Mouse (Mus musculus) brain, embryonic 14.5 days (tissue): ENCODE measurements at regions not wholly inside any gene's neighbourhood (a gene's known extent, or its start where the extent isn't known, plus 50 kb on each side); places are given as distances from the start of the nearest gene placed in this dataset.

Experiments used
- CTCF ChIP-seq: fragments of 200-500 bp; IDR thresholded peaks from 2 replicates; pipeline ENCODE4 v1.5.1; 2012; ENCODE audit warnings: inconsistent platforms, mild to moderate bottlenecking, moderate library complexity, borderline replicate concordance; ENCODE audit not compliant: insufficient read depth, insufficient read length; ENCODE audit errors: extremely low read depth
- POLR2A ChIP-seq: fragments of 200-500 bp; IDR thresholded peaks from 2 replicates; pipeline ENCODE4 v1.6.1; 2012; ENCODE audit warnings: mild to moderate bottlenecking, inconsistent platforms, borderline replicate concordance; ENCODE audit not compliant: poor library complexity, insufficient read depth, insufficient read length, severe bottlenecking; ENCODE audit errors: extremely low read depth

- TF ChIP-seq CTCF, result no peak
- TF ChIP-seq POLR2A, result no peak
Observed at GRCm38 (mm10) chr4:31698506-31698782, 265.5 kb upstream of the Map3k7 start.
